Mouse (Mus musculus) ES-E14 (cell line): ENCODE data around the gene Gm6408.

ENCODE experiments used
- CHD2 ChIP-seq: IDR thresholded peaks from 2 replicates; pipeline ENCODE4 v1.6.1; 2014; ENCODE audit warnings: mild to moderate bottlenecking, low read depth, low read length, inconsistent platforms
- HCFC1 ChIP-seq: IDR thresholded peaks from 2 replicates; pipeline ENCODE4 v1.6.1; 2012; ENCODE audit warnings: low read length, inconsistent platforms, borderline replicate concordance; ENCODE audit not compliant: insufficient read depth
- MAFK ChIP-seq: IDR thresholded peaks from 2 replicates; pipeline ENCODE4 v1.6.1; 2014; ENCODE audit warnings: mild to moderate bottlenecking, low read depth, low read length, inconsistent platforms; ENCODE audit not compliant: insufficient read depth
- ZC3H11A ChIP-seq: IDR thresholded peaks from 2 replicates; pipeline ENCODE4 v1.6.1; 2012; ENCODE audit warnings: low read depth, mild to moderate bottlenecking, inconsistent platforms, low read length, borderline replicate concordance
- ZNF384 ChIP-seq: IDR thresholded peaks from 2 replicates; pipeline ENCODE4 v1.6.1; 2012; ENCODE audit warnings: low read depth, low read length, inconsistent platforms

- TF ChIP-seq HCFC1 (no peak), MAFK (no peak), CHD2 (no peak), ZNF384 (no peak), ZC3H11A (no peak)
Observed at GRCm38 (mm10) chr5:146470821-146471220, 10.9 kb upstream of the Gm6408 start.
